Mouse (Mus musculus) heart, postnatal 36 days (tissue): ENCODE measurements around the gene Mdfi. TPM values are rescaled to one million over a fixed set of nuclear protein-coding genes. Genes with fewer than 3 reads are reported as not detected.

Source experiments
- DNase-seq, 2 experiments: peaks; one replicate each; pipeline ENCODE4 v3.0.0; 2021 to 2022
- intact Hi-C: fragments of 180-260 bp; cut with DNase I; formaldehyde crosslinking; loops from one replicate; pipeline ENCODE4 v1.15.1; 2025
- total RNA-seq, 2 experiments: library from RNA; stranded (reverse); gene quantifications; 2 replicates each; pipeline ENCODE4 v1.2.3; 2021

The Mdfi gene
- total RNA-seq, 2 experiments from 2014 or later: 0.81 to 3.1 TPM

- intact Hi-C loops: no loop called here
- no peak for DNase-seq
These were observed 29.2 kb downstream of the Mdfi start for GRCm38 (mm10) chr17:47805047-47805835.

- intact Hi-C loops: no loop called here
- DNase-seq: no peak
These were observed 30.8 kb downstream of the Mdfi start for GRCm38 (mm10) chr17:47803662-47804061.

DNA sequence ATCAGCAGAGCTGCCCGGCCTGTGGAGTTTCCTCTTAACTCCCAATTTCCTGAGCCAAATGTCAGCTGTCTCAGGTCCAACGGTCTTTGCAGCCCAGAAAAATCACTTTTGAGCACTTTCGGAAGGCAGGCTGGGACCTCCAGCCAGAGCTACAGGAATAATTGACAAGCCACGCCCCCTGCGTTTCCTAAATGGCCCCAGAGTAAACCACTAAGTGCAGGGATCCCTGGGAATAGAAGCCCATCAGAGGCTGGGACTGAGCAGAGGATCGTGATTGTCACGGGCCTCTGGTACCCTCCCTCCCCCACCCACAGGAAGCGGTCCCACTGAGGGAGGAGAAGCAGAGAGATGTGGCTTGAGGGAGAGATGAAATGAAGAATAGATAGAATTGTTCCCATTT lies 31.7 kb downstream of the Mdfi start:
- DNase-seq: no peak
- intact Hi-C loops: no loop called here

- intact Hi-C loops: loop anchor here (10.0 kb wide), 1 partner anchor 537 kb away; no protein-coding TSS in a partner anchor
- DNase-seq: no peak
These were observed 37.1 kb downstream of the Mdfi start for GRCm38 (mm10) chr17:47797383-47797782.

- DNase-seq: no peak
- intact Hi-C loops: loop anchor here (10.0 kb wide), 1 partner anchor 538 kb away; no protein-coding TSS in a partner anchor
These were observed 37.5 kb downstream of the Mdfi start for GRCm38 (mm10) chr17:47796968-47797367.

DNA sequence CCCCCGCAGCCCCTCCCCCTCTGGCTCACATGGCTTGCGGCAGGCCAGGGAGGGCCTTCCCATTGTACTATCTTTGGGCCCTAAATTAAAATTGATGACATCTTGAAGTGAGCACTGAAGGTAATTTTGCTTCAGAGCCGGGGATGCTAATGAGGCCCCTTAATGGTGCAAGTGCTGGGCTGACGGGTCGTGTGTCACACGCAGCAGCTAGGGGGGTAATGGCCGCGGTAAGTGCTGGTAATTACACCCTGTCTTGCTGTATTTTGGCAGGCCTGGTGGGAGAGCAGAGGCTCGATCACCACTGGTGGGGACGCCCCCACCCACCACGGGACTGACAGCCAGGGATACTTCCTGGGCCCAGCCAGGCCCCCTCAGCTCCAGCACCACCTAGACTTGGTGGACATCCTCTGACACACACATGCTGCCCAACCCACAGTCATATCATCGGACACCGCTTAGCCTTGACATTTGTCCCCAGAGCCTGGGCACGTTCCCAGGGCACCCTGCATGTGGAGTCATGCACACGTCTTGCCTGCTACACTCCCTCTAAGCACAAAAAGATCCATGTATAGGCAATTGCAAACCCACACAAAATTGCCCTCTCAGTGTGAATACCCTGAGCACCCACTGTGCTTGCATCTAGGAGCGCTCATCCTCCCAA lies 38.2 kb downstream of the Mdfi start:
- intact Hi-C loops: loop anchor here (10.0 kb wide), 1 partner anchor 539 kb away; no protein-coding TSS in a partner anchor
- DNase-seq: no peak

DNA sequence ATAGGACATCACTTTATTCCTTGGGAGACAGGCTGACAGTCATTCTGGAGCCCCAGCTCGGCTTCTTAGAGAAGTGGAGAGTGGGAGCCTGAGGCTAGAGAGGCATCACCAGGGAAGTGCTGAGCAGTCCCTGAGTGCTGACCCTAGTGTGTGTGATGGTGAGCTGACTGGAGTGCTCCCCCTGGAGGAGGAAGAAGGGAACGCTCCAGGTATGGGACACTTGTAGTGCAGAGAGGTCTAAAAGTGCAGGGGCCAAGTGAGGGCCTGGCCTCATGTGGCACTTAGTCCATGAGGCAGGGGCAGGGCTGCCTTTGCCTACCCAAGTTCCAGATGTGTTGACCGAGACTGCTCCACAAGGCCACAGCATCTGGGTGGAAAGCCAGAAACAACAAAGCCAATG lies 39.0 kb downstream of the Mdfi start:
- DNase-seq: peak; percentile 53 to 69
- intact Hi-C loops: loop anchor here (10.0 kb wide), 1 partner anchor 539 kb away; no protein-coding TSS in a partner anchor

GRCm38 (mm10) chr17:47793377-47793776 lies 41.1 kb downstream of the Mdfi start:
- intact Hi-C loops: loop anchor here (1.0 to 10.0 kb wide), 3 partner anchors 71 to 541 kb away; no protein-coding TSS in a partner anchor
- peak; percentile 89 for DNase-seq

DNA sequence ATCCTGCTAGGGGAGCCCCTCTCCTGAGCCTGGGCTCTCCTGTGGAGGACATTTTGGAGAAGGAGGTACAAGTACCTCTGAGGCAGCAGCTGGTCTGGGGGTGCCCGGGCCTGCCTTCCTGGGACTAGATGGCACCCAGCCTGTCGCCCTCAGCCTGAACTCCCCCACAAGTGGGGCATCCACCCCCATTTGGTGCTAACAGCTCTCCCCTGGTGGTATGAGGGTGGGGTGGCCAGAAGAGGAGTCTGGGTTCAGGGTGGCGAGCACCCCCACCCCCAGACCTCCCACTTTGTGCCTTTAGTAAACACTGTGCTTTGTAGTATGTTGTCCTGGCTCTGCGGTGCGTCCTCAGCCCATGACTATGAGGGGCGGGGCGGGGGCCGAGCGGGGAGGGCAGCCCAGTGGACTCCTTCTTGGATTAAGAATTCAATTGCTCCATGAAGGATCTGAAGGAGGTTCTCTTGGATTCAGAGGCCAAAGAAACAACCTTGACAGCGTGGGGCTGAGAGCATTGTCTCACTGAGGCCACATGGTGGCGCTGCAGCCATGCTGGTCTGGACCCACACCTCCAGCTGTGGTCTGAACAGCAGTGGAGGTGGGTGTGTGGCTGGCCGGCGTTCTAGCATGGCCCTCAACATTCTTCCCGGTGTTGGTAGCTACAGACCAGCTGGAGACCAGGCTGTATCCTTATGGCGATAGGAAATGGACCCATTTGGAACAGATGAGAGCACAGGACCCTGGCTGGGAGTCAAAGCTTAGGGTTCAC lies 42.2 kb downstream of the Mdfi start:
- intact Hi-C loops: loop anchor here (10.0 kb wide), 1 partner anchor 543 kb away; no protein-coding TSS in a partner anchor
- peak; percentile 70 to 72 for DNase-seq

DNA sequence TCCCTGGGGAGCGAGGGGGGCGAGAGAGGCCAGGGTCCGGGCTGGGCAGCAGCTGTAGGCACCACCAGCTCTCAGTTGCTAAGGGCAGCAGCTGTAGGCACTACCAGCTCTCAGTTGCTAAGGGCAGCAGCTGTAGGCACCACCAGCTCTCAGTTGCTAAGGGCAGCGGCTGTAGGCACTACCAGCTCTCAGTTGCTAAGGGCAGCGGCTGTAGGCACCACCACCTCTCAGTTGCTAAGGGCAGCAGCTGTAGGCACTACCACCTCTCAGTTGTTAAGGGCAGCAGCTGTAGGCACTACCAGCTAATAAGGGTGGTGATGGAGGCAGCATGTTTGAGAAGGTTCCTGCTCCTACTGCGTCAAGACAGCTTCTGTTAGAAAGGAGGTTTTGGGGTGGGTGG lies 45.5 kb downstream of the Mdfi start:
- intact Hi-C loops: no loop called here
- no peak for DNase-seq

GRCm38 (mm10) chr17:47788306-47788705 lies 46.2 kb downstream of the Mdfi start:
- no peak for DNase-seq
- intact Hi-C loops: no loop called here

GRCm38 (mm10) chr17:47787632-47788031 lies 46.9 kb downstream of the Mdfi start:
- intact Hi-C loops: no loop called here
- no peak for DNase-seq

DNA sequence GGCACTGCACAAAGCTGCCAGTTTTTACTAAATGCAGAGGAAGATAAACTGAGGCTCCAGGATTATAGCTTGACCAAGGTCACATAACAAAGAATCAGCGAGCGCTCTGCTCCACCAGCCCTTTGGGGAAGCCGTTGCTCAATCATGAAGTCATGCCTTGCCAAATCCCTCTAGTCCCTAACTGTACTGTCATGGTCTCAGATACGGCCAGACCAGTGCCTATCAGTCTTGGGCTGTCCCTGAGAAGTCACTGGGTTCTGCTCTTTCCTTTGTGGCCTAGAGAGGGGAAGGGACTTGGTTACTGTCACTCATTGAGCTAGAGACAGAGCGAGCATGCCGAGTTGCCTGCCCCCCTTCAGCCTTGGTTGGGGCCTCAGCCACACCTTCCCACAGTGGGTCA lies 50.1 kb downstream of the Mdfi start:
- intact Hi-C loops: no loop called here
- no peak for DNase-seq

DNA sequence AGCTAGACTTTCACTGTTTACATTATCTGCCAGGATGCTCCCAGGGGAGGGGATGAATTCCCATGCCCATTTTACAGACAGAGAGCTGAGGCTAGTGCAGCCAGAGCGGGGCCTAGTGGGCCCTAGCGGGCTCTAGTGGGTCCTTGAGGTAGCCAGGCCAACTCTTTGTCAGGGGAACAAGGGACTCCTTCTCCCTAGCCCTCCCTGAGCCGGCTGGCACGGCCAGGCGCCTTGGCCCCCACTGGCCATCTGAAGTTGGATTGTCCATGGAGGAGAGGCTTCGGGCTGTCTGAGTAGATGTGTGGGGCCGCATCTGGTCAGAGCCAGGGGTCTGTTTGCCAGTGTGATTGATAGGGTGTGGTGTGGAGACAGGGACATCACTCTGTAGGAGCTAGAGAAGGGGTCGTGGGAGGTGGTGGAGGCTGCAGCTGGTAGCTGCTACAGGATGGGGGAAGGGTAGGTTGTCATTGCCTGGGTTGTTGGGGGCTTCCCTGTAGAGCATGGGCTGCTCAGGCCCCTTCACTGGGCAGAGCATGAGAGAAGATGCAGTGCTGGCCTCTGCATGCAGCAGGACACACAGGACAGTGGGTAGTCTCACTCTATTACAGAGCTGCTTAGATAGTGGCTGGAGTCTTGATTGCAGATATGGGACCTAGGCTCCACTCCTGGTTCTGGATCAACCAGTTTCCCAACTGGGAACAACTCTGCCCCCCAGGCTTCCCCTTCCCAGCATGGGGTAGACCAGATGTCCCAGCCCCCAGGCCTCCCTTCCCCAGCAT lies 50.9 kb downstream of the Mdfi start:
- DNase-seq: no peak
- intact Hi-C loops: no loop called here

GRCm38 (mm10) chr17:47782486-47782885 lies 52.0 kb downstream of the Mdfi start:
- DNase-seq: no peak
- intact Hi-C loops: no loop called here

DNA sequence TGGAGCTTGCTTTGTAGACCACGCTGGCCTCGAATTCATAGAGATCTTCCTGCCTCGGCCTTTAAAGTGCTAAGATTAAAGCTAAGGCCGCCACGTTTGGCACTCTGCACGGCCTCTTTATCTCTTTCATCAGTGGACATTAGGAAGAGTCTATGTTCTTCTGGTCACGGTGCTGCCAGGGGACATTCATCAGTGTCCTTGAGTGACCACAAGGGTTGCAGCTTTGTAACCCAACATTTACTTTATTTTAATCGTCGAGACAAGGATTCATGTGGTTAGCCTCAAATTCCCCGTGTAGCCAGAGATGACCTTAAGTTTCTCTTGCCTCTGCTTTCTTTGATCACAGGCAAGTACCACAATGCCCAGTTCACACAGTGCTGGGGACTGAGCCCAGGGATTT lies 54.0 kb downstream of the Mdfi start:
- intact Hi-C loops: no loop called here
- DNase-seq: no peak

GRCm38 (mm10) chr17:47777141-47777540 lies 57.4 kb downstream of the Mdfi start:
- intact Hi-C loops: no loop called here

GRCm38 (mm10) chr17:47773604-47774003 lies 60.9 kb downstream of the Mdfi start:
- intact Hi-C loops: no loop called here
- no peak for DNase-seq

More at GRCm38 (mm10) chr17:47777141-47777540, 57.4 kb downstream of the Mdfi start:
- DNase-seq: no peak

- intact Hi-C loops: no loop called here
- no peak for DNase-seq
These were observed 64.8 kb downstream of the Mdfi start for GRCm38 (mm10) chr17:47769389-47770299.
